Mouse (Mus musculus) myocyte (in vitro differentiated cells): Measurements from ENCODE around the gene Gsk3a. TPM values are rescaled to one million over a fixed set of nuclear protein-coding genes. Genes with fewer than 3 reads are reported as not detected.

Source experiments
- H3K27me3 ChIP-seq: one replicate; pipeline ENCODE4 v1.6.1; 2011; ENCODE audit not compliant: control insufficient read depth, insufficient read depth, insufficient read length
- H3K36me3 ChIP-seq: one replicate; pipeline ENCODE4 v1.6.1; 2011; ENCODE audit not compliant: control insufficient read depth, insufficient read depth
- H3K4me2 ChIP-seq: one replicate; pipeline ENCODE4 v1.6.1; 2011; ENCODE audit warnings: low read depth, control low read depth
- H3K4me3 ChIP-seq: one replicate; pipeline ENCODE4 v1.5.1; 2011; ENCODE audit warnings: mild to moderate bottlenecking, control low read depth, moderate library complexity
- H3K79me2 ChIP-seq: one replicate; pipeline ENCODE4 v1.6.1; 2011; ENCODE audit not compliant: control insufficient read depth, insufficient read depth
- H3ac ChIP-seq: one replicate; pipeline ENCODE4 v1.6.1; 2011; ENCODE audit not compliant: control insufficient read depth, insufficient read length
- CEBPB ChIP-seq: IDR thresholded peaks from 2 replicates; pipeline ENCODE4 v1.6.1; 2011; ENCODE audit warnings: mild to moderate bottlenecking, moderate library complexity; ENCODE audit not compliant: poor library complexity, insufficient read depth, severe bottlenecking
- E2F4 ChIP-seq: IDR thresholded peaks from one replicate; pipeline ENCODE4 v1.6.1; 2011; ENCODE audit warnings: mild to moderate bottlenecking, control low read depth, moderate library complexity; ENCODE audit not compliant: insufficient read depth
- MAX ChIP-seq: IDR thresholded peaks from one replicate; pipeline ENCODE4 v1.6.1; 2011; ENCODE audit warnings: low read depth, mild to moderate bottlenecking, control low read depth
- MYOD1 ChIP-seq, 3 experiments: IDR thresholded peaks; one replicate each; pipeline ENCODE4 v1.6.1; 2011; ENCODE audit warnings: control low read depth in 2 of 3, low read depth in 2 of 3, mild to moderate bottlenecking in 2 of 3, moderate library complexity in 1 of 3; ENCODE audit not compliant: insufficient read length in 2 of 3, control insufficient read depth in 1 of 3
- MYOG ChIP-seq, 3 experiments: IDR thresholded peaks; one replicate each; pipeline ENCODE4 v1.6.1; 2011; ENCODE audit warnings: control low read depth in 2 of 3, low read depth in 2 of 3, mild to moderate bottlenecking in 2 of 3; ENCODE audit not compliant: insufficient read length in 2 of 3, control insufficient read depth in 1 of 3, insufficient read depth in 1 of 3
- POLR2A ChIP-seq: IDR thresholded peaks from one replicate; pipeline ENCODE4 v1.6.1; 2011; ENCODE audit warnings: low read depth, mild to moderate bottlenecking, control low read depth, moderate library complexity; ENCODE audit not compliant: insufficient read length
- POLR2AphosphoS2 ChIP-seq: IDR thresholded peaks from one replicate; pipeline ENCODE4 v1.6.1; 2011; ENCODE audit warnings: low read depth, control low read depth; ENCODE audit not compliant: insufficient read length
- REST ChIP-seq: IDR thresholded peaks from one replicate; pipeline ENCODE4 v1.6.1; 2011; ENCODE audit warnings: mild to moderate bottlenecking, control low read depth, moderate library complexity; ENCODE audit not compliant: insufficient read depth, insufficient read length
- SRF ChIP-seq: IDR thresholded peaks from one replicate; pipeline ENCODE4 v1.6.1; 2011; ENCODE audit warnings: low read depth; ENCODE audit not compliant: control insufficient read depth, insufficient read length
- TCF12 ChIP-seq: IDR thresholded peaks from one replicate; pipeline ENCODE4 v1.6.1; 2011; ENCODE audit warnings: mild to moderate bottlenecking, control low read depth; ENCODE audit not compliant: poor library complexity, insufficient read depth, severe bottlenecking
- TCF3 ChIP-seq: IDR thresholded peaks from one replicate; pipeline ENCODE4 v1.6.1; 2011; ENCODE audit warnings: low read depth, control low read depth; ENCODE audit not compliant: insufficient read length
- USF1 ChIP-seq: IDR thresholded peaks from one replicate; pipeline ENCODE4 v1.6.1; 2011; ENCODE audit warnings: low read depth, mild to moderate bottlenecking, control low read depth, moderate library complexity
- polyA plus RNA-seq: library from polyadenylated mRNA; unstranded; fragments of >200 nt; fragmentation: generic; extraction: Trizol; gene quantifications from one replicate; pipeline ENCODE4 v1.2.1, GENCODE M21; 2012; ENCODE audit warnings: missing spikeins

Gene Gsk3a
- polyA plus RNA-seq, 1 experiment, result 69.4 TPM

GRCm38 (mm10) chr7:25243361-25243760 lies 5.7 kb upstream of the Gsk3a start:
- Histone ChIP-seq H3K4me2 (no peak overlapping the region), H3K27me3 (no peaks in the 10 kb centered on the region), H3ac (no peak overlapping the region), H3K4me3 (no peak overlapping the region), H3K36me3 (no peaks in the 10 kb centered on the region), H3K79me2 (peaks cover 43% of the 10 kb centered on the region)
- TF ChIP-seq TCF3 (no peak), REST (no peak), MYOD1 (IDR thresholded peaks at IDR 0.05; ENCODE audit: control insufficient read depth in 1 of 3, insufficient read length in 2 of 3, low read depth in 2 of 3) (no peak), USF1 (no peak), POLR2A (no peak), MYOG (IDR thresholded peaks at IDR 0.05; ENCODE audit: control insufficient read depth in 1 of 3, insufficient read depth in 1 of 3, insufficient read length in 2 of 3, low read depth in 2 of 3) (no peak), SRF (no peak), TCF12 (no peak), E2F4 (no peak), CEBPB (no peak), POLR2AphosphoS2 (no peak), MAX (no peak)

- TF ChIP-seq POLR2A (peak; percentile 31), POLR2AphosphoS2 (peak; percentile 60), SRF (no peak), MYOD1 (IDR thresholded peaks at IDR 0.05; ENCODE audit: control insufficient read depth in 1 of 3, insufficient read length in 2 of 3, low read depth in 2 of 3) (no peak)
- Histone ChIP-seq H3K4me3 (no peak overlapping the region), H3ac (no peak overlapping the region), H3K36me3 (no peaks in the 10 kb centered on the region), H3K4me2 (no peak overlapping the region), H3K27me3 (no peaks in the 10 kb centered on the region), H3K79me2 (peaks cover 32% of the 10 kb centered on the region)
Measured at GRCm38 (mm10) chr7:25241062-25241461, 3.4 kb upstream of the Gsk3a start.

DNA sequence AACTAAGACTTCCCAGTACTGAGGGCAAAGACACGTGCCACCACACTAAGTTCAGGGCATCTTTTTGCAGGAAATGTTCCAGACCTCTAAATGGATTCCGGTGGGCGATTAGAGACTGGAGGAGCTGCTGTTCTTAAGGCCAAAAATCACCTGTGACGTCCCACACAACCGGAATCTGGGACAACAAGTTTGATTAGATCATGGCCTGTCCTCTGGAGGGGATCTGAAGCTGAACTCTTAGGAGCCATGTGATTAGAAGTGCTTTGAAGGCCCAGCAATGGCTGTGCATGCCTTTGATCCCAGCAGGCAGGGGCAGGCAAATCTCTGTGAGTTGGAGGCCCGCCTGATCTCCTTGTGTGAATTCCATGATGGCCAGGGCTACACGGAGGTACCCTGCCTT lies 3.0 kb upstream of the Gsk3a start:
- Histone ChIP-seq H3K4me2 (no peak overlapping the region), H3K36me3 (no peaks in the 10 kb centered on the region)

GRCm38 (mm10) chr7:25238829-25239623 lies 1.4 kb upstream of the Gsk3a start:
- peak overlapping the region; percentile 40 for H3K4me3 ChIP-seq
- H3K79me2 ChIP-seq, result peaks cover 37% of the 10 kb centered on the region
- peaks cover 3% of the 10 kb centered on the region for H3K36me3 ChIP-seq
- no peak overlapping the region for H3ac ChIP-seq
- H3K4me2 ChIP-seq, result peak overlapping the region; percentile 93
- no peaks in the 10 kb centered on the region for H3K27me3 ChIP-seq
- no peak for TF ChIP-seq USF1
- TF ChIP-seq MYOD1 (IDR thresholded peaks at IDR 0.05; ENCODE audit: control insufficient read depth in 1 of 3, insufficient read length in 2 of 3, low read depth in 2 of 3), result no peak
- TF ChIP-seq MAX, result no peak
- peak; percentile 49 for TF ChIP-seq POLR2A
- TF ChIP-seq MYOG (IDR thresholded peaks at IDR 0.05; ENCODE audit: control insufficient read depth in 1 of 3, insufficient read depth in 1 of 3, insufficient read length in 2 of 3, low read depth in 2 of 3), result no peak
- no peak for TF ChIP-seq REST
- peak; percentile 82 for TF ChIP-seq POLR2AphosphoS2

More for the DNA sequence above, 3.0 kb upstream of the Gsk3a start:
- no peaks in the 10 kb centered on the region for H3K27me3 ChIP-seq
- TF ChIP-seq USF1 (no peak), MYOD1 (IDR thresholded peaks at IDR 0.05; ENCODE audit: control insufficient read depth in 1 of 3, insufficient read length in 2 of 3, low read depth in 2 of 3) (no peak), TCF3 (no peak), E2F4 (no peak), MYOG (IDR thresholded peaks at IDR 0.05; ENCODE audit: control insufficient read depth in 1 of 3, insufficient read depth in 1 of 3, insufficient read length in 2 of 3, low read depth in 2 of 3) (no peak), CEBPB (no peak), REST (no peak), SRF (no peak), TCF12 (no peak), POLR2AphosphoS2 (no peak), MAX (no peak), POLR2A (no peak)
- H3K4me3 ChIP-seq, result no peak overlapping the region
- peaks cover 32% of the 10 kb centered on the region for H3K79me2 ChIP-seq
- H3ac ChIP-seq, result no peak overlapping the region
